In the genomic region with DNA sequence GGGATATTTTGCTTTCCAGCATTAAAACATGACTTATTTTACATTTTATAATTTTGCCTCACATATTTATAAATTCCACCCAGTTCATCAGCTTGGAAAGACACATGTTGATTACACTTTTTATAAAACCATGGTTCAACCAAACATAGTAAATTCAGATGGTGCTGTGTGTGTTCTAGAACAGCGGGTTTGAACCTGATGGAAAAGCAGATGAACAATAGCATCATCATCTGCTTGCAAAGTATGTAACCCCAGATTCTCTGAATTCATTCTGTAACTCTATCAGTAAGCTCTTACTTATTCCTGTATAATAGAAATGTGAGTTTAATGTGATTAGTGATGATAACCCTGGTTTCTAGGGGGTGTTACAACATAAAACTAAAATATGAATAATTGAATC, we compare ENCODE assay signal across 16 mouse cellular contexts.
"Had no signal": no experiment of that assay in that cellular context is flagged by ENCODE, and none has a peak within 500 bp of the region (broad histone marks: within the 10 kb centered on the region; RNA-seq: fewer than 3 reads in every experiment).

No protein-coding gene starts in this region.

- H3K4me2 ChIP-seq: lung, embryonic 15.5 days; stomach, embryonic 15.5 days had no signal

- H3K4me1 ChIP-seq: megakaryocyte, embryonic 14.5 days; stomach, embryonic 15.5 days had no signal

- DNase-seq: liver, postnatal 0 days; lung, adult 2 months; lung, postnatal 14 days; lung, postnatal 36 days; right cerebral cortex, postnatal 14 days; thymus, adult 2 months; thymus, postnatal 25 days; thymus, postnatal 4 days had no signal

- H3K27ac ChIP-seq: macrophage; neural tube, embryonic 12.5 days; stomach, embryonic 15.5 days; stomach, postnatal 0 days had no signal

- H3K27me3 ChIP-seq: lung, embryonic 15.5 days; megakaryocyte, embryonic 14.5 days; midbrain, embryonic 13.5 days; neural tube, embryonic 12.5 days; stomach, embryonic 15.5 days had no signal

- ATAC-seq: liver, postnatal 0 days; lung, postnatal 0 days had no signal

- H3K4me3 ChIP-seq: lung, embryonic 15.5 days; megakaryocyte, embryonic 14.5 days; midbrain, embryonic 13.5 days; neural tube, embryonic 12.5 days; stomach, embryonic 15.5 days had no signal

- H3K36me3 ChIP-seq: lung, embryonic 15.5 days; midbrain, embryonic 13.5 days; neural tube, embryonic 12.5 days; stomach, embryonic 15.5 days had no signal

- H3K9ac ChIP-seq: liver, postnatal 0 days; lung, embryonic 15.5 days; midbrain, embryonic 13.5 days; neural tube, embryonic 12.5 days; stomach, embryonic 15.5 days had no signal

- H3K9me3 ChIP-seq: lung, embryonic 15.5 days; megakaryocyte, embryonic 14.5 days; midbrain, embryonic 13.5 days; neural tube, embryonic 12.5 days; stomach, embryonic 15.5 days had no signal
